Mouse (Mus musculus): ENCODE results near the gene Mnx1.

Gene Mnx1

GRCm38 (mm10) chr5:29478208-29479197 is at the start of gene Mnx1:
Gene Mnx1, minus strand, starts transcription at chr5:29478470.
- POLR2A ChIA-PET = interaction anchor here (0.6 to 3.4 kb wide), 25 partner anchors 7 to 677 kb away, joined by 3 to 19 read pairs (median 3); partner anchors contain the start of genes Hadha (in 1 of the 4), Hadhb (in 1 of the 4), Lmbr1 (in 1 of the 4) and Nom1 (in 1 of the 4)
- CTCF ChIA-PET = interaction anchor here in 3 of 4 experiments (0.6 to 1.4 kb wide), 6 partner anchors 11 to 634 kb away, joined by 3 to 4 read pairs (median 3); partner anchors contain the start of gene Ube3c (in 1 of the 3)

- ChIA-PET POLR2A (no interaction called here), CTCF (no interaction called here)
Measured at GRCm38 (mm10) chr5:29516432-29516831, 38.2 kb upstream of the Mnx1 start.

GRCm38 (mm10) chr5:29515888-29516287 is 37.6 kb upstream of the Mnx1 start:
- POLR2A ChIA-PET = no interaction called here
- CTCF ChIA-PET = no interaction called here

DNA sequence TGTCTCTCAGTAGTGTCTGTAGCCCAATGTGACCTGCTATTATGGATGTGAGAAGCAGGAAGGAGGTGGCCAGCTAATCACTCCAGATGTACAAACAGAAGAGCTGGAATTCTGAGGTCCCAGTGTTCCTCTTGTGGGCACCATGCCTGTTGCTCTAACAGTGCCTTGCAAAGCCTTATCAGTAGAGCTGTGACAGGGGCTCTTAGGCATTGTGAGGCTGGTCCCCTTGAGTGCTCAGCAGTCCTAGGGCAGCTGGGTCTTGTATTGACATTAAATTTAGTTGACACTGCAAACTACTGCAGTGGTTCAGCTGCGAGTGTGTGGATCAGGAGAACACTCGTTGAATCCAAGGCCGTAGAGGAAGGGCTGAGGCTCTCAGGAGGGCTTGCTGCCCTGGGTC is 28.7 kb upstream of the Mnx1 start:
- POLR2A ChIA-PET = interaction anchor here in 1 of 4 experiments (0.9 kb wide), 1 partner anchor 16 kb away, joined by 4 read pairs; no protein-coding TSS in a partner anchor
- CTCF ChIA-PET = no interaction called here

DNA sequence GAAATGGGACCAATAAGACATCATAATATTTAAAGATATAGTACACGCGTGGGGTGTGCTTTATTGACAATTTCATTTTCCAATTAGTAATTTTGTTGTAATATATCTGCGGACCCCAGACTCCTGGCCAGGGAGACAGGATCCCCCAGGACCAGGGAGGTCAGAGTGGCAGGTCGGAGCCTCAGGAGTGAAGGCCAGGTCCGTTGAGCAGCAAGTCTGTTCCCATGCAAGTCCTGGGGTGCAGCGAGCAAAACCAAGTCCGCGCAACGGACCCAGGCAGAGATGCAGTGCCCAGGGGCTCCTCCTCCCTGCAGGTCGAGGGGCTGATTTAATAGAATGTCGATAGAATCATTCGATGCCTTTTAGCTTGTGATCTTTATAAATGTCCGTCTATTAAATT is 9.1 kb upstream of the Mnx1 start:
- CTCF ChIA-PET = no interaction called here
- POLR2A ChIA-PET = interaction anchor here in 2 of 4 experiments (0.7 to 1.1 kb wide), 2 partner anchors 8 to 9 kb away, joined by 4 to 5 read pairs; partner anchors contain the start of gene Mnx1 (in 1 of the 2)

- ChIA-PET CTCF (no interaction called here), POLR2A (interaction anchor here in 1 of 4 experiments (1.0 to 1.9 kb wide), 4 partner anchors 10 to 15 kb away, joined by 3 to 7 read pairs (median 5); no protein-coding TSS in a partner anchor)
Measured at GRCm38 (mm10) chr5:29485941-29486320, 7.7 kb upstream of the Mnx1 start.

DNA sequence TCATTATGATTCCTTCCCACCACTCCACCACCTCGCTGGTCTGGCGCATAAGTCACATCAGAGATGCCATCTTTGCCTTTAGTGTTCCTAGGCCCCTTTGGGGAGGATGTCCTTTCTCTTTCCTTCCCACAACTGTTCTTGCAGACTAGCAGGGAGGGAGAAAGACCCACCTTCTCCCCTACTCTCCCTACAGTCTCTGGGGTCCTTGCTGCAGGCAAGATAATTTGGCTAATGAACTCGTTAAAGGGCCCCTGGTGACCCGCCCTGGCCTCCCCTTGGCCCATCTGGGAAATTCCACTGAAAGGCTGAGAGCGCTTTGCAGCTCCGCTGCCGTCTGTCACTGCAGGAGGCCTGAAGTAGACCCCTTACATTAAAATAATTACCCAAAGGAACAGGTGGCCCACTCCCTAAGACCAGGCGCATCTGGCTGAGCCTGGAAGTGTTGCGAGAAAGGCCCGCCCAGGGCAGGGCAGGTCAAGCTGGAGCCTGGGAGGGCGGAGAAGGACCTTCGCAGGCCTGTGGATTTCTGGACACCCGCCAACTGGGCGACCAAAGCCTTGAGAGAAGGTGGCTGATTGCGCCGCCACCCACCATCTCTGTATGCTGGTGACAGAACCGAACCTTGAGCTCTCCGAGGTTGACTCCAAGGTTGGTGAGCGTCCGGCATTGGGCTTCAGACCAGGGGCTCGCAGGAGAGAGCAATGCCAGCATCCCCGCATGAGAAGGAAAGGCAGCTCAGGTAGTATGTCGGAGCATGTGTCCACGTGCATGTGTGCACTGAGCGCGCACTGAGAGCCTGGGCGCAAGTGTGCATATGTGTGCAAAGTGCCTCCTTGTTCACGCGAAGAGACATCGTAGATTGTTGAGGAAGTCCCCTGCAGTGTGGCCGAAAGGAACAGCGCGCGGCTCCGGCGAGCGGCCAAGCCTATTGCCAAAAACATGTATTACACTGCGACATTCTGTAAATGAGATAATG is 7.0 kb upstream of the Mnx1 start:
- ChIA-PET CTCF (interaction anchor here in 1 of 4 experiments (0.6 kb wide), 2 partner anchors 10 to 168 kb away, joined by 3 read pairs; no protein-coding TSS in a partner anchor), POLR2A (interaction anchor here in 3 of 4 experiments (0.6 to 1.9 kb wide), 12 partner anchors 9 to 797 kb away, joined by 3 to 7 read pairs (median 3); partner anchors contain the start of gene Lmbr1 (in 1 of the 3))

DNA sequence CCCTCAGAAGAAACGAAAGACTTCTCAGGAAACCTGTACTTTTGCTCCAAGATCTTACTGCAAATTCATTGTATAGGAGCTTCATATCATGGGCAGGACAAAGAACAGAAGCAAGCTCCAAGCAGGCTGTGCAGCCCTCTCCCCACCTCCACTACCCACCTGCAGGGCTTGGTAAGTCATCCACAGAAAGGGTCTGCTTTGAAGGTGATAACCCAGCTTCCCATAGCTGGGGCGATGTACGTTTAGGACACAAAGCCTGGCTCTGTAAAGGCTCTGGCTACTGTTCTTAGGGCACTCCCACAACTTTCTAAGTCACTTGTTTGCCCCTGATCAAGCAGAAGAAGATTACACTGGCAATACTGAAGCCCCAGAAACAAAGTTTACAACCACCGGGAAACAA is 5.5 kb upstream of the Mnx1 start:
- CTCF ChIA-PET = interaction anchor here in 2 of 4 experiments (0.6 to 0.8 kb wide), 3 partner anchors 94 to 116 kb away, joined by 3 read pairs; no protein-coding TSS in a partner anchor
- POLR2A ChIA-PET = interaction anchor here in 3 of 4 experiments (0.5 to 1.3 kb wide), 8 partner anchors 8 to 1135 kb away, joined by 3 to 4 read pairs (median 3); no protein-coding TSS in a partner anchor

DNA sequence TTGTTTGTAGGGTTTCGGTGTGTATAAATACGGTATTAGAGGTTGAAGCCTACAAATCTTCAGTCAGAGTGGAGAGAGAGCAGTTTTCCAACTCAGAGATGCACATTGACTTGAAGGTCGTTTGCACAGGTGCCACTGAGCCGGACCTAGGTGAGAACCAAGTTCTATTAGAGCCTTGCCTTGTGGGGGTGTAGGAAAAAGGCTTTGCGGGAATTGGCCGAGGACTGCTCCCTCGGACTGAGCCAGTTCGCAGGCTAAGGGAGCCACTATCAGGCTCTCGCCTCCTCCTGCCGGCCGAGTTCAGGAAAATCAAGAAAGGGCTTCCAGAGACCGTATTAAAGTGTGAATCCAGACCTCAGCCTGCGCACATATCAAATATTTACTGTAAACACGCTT is 926 bp upstream of the Mnx1 start:
- ChIA-PET CTCF (interaction anchor here in 2 of 4 experiments (0.6 to 1.4 kb wide), 3 partner anchors 12 to 99 kb away, joined by 3 to 4 read pairs (median 4); no protein-coding TSS in a partner anchor), POLR2A (interaction anchor here in 3 of 4 experiments (0.8 to 3.4 kb wide), 14 partner anchors 8 to 243 kb away, joined by 3 to 19 read pairs (median 4); partner anchors contain the start of genes Lmbr1 (in 1 of the 3) and Nom1 (in 1 of the 3))

DNA sequence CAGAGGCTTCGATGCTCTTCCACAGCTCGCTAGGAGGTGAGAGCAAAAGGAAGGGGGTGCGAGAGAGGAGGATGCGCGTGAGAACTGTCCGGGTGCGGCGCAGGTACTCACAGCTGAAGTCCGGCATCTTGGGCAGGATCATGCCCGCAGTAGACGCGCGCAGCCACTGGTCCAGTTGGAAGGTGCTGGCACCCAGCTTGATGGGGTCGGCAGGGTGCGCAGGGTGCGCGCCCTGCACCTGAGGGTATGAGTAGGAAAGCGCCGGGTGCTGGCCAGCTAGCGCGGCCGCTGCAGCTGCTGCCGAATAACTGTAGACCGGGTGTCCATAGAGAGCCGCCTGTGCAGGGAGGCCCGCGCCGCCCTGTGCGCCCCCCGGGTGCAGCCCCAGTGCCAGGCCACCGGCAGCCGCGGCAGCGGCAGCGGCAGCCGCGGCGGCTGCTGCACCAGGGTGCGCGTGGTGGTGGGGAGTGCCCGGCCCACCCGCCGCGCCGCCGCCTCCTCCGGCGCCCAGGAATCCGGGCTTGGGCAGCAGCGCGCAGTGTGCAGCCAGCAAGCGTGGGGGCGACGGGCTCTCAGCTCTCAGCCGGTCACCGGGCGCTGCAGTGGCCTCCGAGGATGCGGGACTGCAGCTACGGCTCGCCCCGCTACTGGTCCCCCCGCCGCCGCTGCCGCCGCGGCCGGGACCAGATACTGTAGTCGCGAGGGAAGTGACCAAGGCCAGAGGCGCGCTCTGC is 629 bp downstream of the Mnx1 start:
- ChIA-PET POLR2A (interaction anchor here in 3 of 4 experiments (0.6 to 3.4 kb wide), 20 partner anchors 10 to 678 kb away, joined by 3 to 19 read pairs (median 4); partner anchors contain the start of genes Hadha (in 1 of the 3), Hadhb (in 1 of the 3), Lmbr1 (in 1 of the 3) and Nom1 (in 1 of the 3)), CTCF (interaction anchor here in 2 of 4 experiments (1.0 to 1.3 kb wide), 3 partner anchors 10 to 92 kb away, joined by 3 to 4 read pairs (median 3); partner anchors contain the start of gene Ube3c (in 1 of the 2))

DNA sequence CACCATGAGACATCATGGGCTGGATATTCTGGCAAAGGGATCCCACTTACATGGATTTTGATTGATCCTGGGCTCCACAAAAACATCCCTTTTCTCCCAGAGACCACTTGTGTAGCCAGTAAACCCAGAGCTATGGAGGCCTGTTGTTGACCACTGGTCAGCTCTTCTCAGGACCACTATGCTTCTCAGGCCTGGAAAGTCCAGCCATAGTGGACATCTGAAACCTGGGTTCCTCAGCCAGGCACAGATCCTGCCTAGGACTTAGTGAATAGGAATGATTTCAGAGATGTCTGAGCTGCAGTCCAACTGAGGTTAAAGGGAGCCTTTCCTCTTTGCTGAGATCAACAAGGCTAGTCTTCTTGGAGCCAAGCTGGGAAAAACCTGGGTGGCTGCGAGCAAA is 2.2 kb downstream of the Mnx1 start:
- POLR2A ChIA-PET = interaction anchor here in 2 of 4 experiments (1.0 to 3.4 kb wide), 8 partner anchors 8 to 1159 kb away, joined by 3 to 19 read pairs (median 3); partner anchors contain the start of gene Rbm33 (in 1 of the 2)
- CTCF ChIA-PET = no interaction called here

GRCm38 (mm10) chr5:29475556-29475955 is 2.7 kb downstream of the Mnx1 start:
- ChIA-PET CTCF (no interaction called here), POLR2A (interaction anchor here in 2 of 4 experiments (1.0 to 2.3 kb wide), 7 partner anchors 8 to 1158 kb away, joined by 3 to 7 read pairs (median 3); partner anchors contain the start of gene Rbm33 (in 1 of the 2))

DNA sequence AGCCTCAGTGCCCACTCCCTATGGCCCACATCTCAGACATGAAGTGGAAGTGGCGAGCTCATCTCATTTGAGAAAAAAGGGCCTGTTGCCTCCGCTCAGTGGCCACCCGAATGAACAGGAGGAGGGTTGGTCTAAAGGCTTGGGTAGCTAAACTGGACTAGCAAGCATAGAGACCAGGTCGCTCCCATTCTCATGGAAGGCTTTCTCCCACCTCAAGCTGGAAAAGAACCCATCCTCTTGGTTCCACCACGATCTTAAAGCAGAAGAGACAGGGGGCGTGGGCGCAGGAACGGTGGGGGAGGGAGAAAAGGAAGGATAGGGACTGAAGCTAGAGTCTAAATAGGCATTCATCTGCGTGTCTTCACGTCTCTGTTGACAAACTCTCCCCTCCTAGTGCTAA is 3.2 kb downstream of the Mnx1 start:
- POLR2A ChIA-PET = interaction anchor here in 3 of 4 experiments (1.0 to 2.3 kb wide), 5 partner anchors 9 to 1158 kb away, joined by 3 to 7 read pairs (median 3); partner anchors contain the start of gene Rbm33 (in 1 of the 3)
- CTCF ChIA-PET = interaction anchor here in 1 of 4 experiments (0.6 kb wide), 1 partner anchor 10 kb away, joined by 3 read pairs; no protein-coding TSS in a partner anchor

- CTCF ChIA-PET = interaction anchor here in 1 of 4 experiments (0.6 kb wide), 2 partner anchors 10 to 1762 kb away, joined by 3 read pairs; no protein-coding TSS in a partner anchor
Measured at GRCm38 (mm10) chr5:29474246-29474960, 3.9 kb downstream of the Mnx1 start.

GRCm38 (mm10) chr5:29473551-29474245 is 4.6 kb downstream of the Mnx1 start:
- CTCF ChIA-PET = interaction anchor here in 2 of 4 experiments (0.5 to 0.6 kb wide), 2 partner anchors 744 to 1763 kb away, joined by 3 read pairs; no protein-coding TSS in a partner anchor

More at GRCm38 (mm10) chr5:29474246-29474960, 3.9 kb downstream of the Mnx1 start:
- POLR2A ChIA-PET = interaction anchor here in 2 of 4 experiments (1.5 to 2.3 kb wide), 2 partner anchors 10 to 11 kb away, joined by 3 to 7 read pairs; no protein-coding TSS in a partner anchor

More at GRCm38 (mm10) chr5:29473551-29474245, 4.6 kb downstream of the Mnx1 start:
- POLR2A ChIA-PET = interaction anchor here in 2 of 4 experiments (0.5 to 2.3 kb wide), 8 partner anchors 10 to 1089 kb away, joined by 3 to 7 read pairs (median 3); no protein-coding TSS in a partner anchor

All from embryonic stem cell, embryonic (primary cell).